In the genomic region with DNA sequence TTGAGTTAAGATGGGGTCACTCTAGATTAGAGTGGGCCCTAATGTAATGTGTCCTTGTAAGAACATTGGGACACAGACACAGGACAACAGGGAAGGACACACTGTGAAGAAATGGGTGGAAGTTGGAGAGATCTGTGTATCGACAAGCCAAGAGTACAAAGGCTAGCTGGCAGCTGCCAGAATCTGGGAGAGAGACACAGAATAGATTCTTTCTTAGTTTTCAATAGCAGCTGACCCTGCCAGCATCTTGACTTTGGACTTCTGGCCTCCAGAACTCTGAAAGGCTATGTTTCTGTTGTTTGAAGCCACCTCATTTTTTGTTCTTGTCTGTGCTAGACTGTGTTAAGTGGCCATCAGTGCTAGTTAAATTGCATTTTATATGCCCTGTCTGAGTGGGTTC, we compare ENCODE assay signal across 28 mouse cellular contexts.
DNase-seq lines count a peak whose midpoint lies in the region; ATAC-seq and TF ChIP-seq lines count a peak whose summit lies in the region.
"Had no signal": no experiment of that assay in that cellular context is flagged by ENCODE, and none has a peak within 500 bp of the region (broad histone marks: within the 10 kb centered on the region; RNA-seq: fewer than 3 reads in every experiment).

No protein-coding gene starts in this region.

- H3K9me3 ChIP-seq in kidney, embryonic 16.5 days (ENCODE audit: low read length): no peaks in the 10 kb centered on the region
- H3K9me3 ChIP-seq: embryonic facial prominence, embryonic 10.5 days; embryonic facial prominence, embryonic 13.5 days; forebrain, embryonic 12.5 days; forebrain, embryonic 15.5 days; heart, embryonic 12.5 days; heart, embryonic 15.5 days; hindbrain, embryonic 10.5 days had no signal

- TF ChIP-seq CTCF in layer of hippocampus, adult 2 months (conservative IDR thresholded peaks at IDR 0.05): no peak

- H3K27me3 ChIP-seq in kidney, embryonic 16.5 days (ENCODE audit: insufficient read depth, low read length): no peaks in the 10 kb centered on the region
- H3K27me3 ChIP-seq: embryonic facial prominence, embryonic 13.5 days; forebrain, embryonic 12.5 days; forebrain, embryonic 15.5 days; heart, embryonic 12.5 days; heart, embryonic 15.5 days had no signal

- no peaks in the 10 kb centered on the region for H3K4me1 ChIP-seq in kidney, embryonic 16.5 days (ENCODE audit: insufficient read depth, low read length)
- H3K4me1 ChIP-seq: embryonic facial prominence, embryonic 13.5 days; forebrain, embryonic 12.5 days; forebrain, embryonic 15.5 days; hindbrain, embryonic 10.5 days had no signal

- no peak overlapping the region for H3K4me3 ChIP-seq in kidney, embryonic 16.5 days (ENCODE audit: low read length)
- no peak overlapping the region for H3K4me3 ChIP-seq in layer of hippocampus, adult 2 months
- H3K4me3 ChIP-seq: embryonic facial prominence, embryonic 10.5 days; embryonic facial prominence, embryonic 13.5 days; erythroblast, embryonic 14.5 days; forebrain, embryonic 12.5 days; forebrain, embryonic 15.5 days; heart, embryonic 12.5 days; heart, embryonic 15.5 days; hindbrain, embryonic 10.5 days had no signal

- no peak overlapping the region for H3K4me2 ChIP-seq in kidney, embryonic 16.5 days (replicated peaks; ENCODE audit: low read depth, low read length)
- H3K4me2 ChIP-seq: embryonic facial prominence, embryonic 13.5 days; forebrain, embryonic 12.5 days; forebrain, embryonic 15.5 days; heart, embryonic 12.5 days; heart, embryonic 15.5 days had no signal

- H3K36me3 ChIP-seq in kidney, embryonic 16.5 days (ENCODE audit: insufficient read depth, low read length): no peaks in the 10 kb centered on the region
- H3K36me3 ChIP-seq: embryonic facial prominence, embryonic 10.5 days; embryonic facial prominence, embryonic 13.5 days; forebrain, embryonic 12.5 days; forebrain, embryonic 15.5 days; heart, embryonic 12.5 days; heart, embryonic 15.5 days; hindbrain, embryonic 10.5 days had no signal

- peak; percentile 26 for DNase-seq in kidney, adult 11 months
- DNase-seq in kidney, adult 8-10 months: peak; percentile 30 to 36
- no peak for DNase-seq in kidney, postnatal 14 days
- no peak for DNase-seq in layer of hippocampus, adult 2 months (ENCODE audit: low spot score in 2 of 2)
- DNase-seq in layer of hippocampus, adult 9-11 months: no peak
- peak; percentile 1 for DNase-seq in lung, postnatal 36 days
- DNase-seq in lung, postnatal 14 days: no peak
- DNase-seq: adrenal gland, adult 8-10 months; adrenal gland, postnatal 25 days; cerebellum, adult 11-12 months; cerebellum, adult 8-10 months; cerebellum, postnatal 10 days; cerebellum, postnatal 36 days; embryo, embryonic 11 days; gastrocnemius, postnatal 25 days; heart, adult 18-20 months; heart, postnatal 10 days; heart, postnatal 36 days had no signal

- 80% methylated on average over 1 of the region's 1 CpGs for WGBS in kidney, embryonic 16.5 days

- H3K27ac ChIP-seq in kidney, embryonic 16.5 days (ENCODE audit: low read length): no peak overlapping the region
- peak overlapping the region; percentile 10; the same call in 1 of the 2 replicates for H3K27ac ChIP-seq in layer of hippocampus, adult 2 months
- H3K27ac ChIP-seq: embryonic facial prominence, embryonic 10.5 days; embryonic facial prominence, embryonic 13.5 days; forebrain, embryonic 12.5 days; forebrain, embryonic 15.5 days; heart, embryonic 15.5 days; hindbrain, embryonic 10.5 days had no signal

- H3K9ac ChIP-seq in kidney, embryonic 16.5 days (replicated peaks; ENCODE audit: low read length): no peak overlapping the region
- H3K9ac ChIP-seq: embryonic facial prominence, embryonic 13.5 days; forebrain, embryonic 12.5 days; forebrain, embryonic 15.5 days; heart, embryonic 12.5 days; heart, embryonic 15.5 days had no signal

- no peak for ATAC-seq in kidney, embryonic 16.5 days (ENCODE audit: low FRiP score, low TSS enrichment)
- ATAC-seq: activated CD4-positive, CD25-positive, alpha-beta regulatory T cell, adult 4 months; forebrain, embryonic 15.5 days had no signal

Comparison
In these comparisons a context has a peak if more than half of its experiments do, and no peak if none do; other contexts are left out.
1. DNase-seq: peak in kidney, adult 11 months (single experiment), kidney, adult 8-10 months (2 of 2) and lung, postnatal 36 days (single experiment); none in kidney, postnatal 14 days (single experiment), layer of hippocampus, adult 2 months (0 of 2), layer of hippocampus, adult 9-11 months (single experiment) and lung, postnatal 14 days (single experiment).